Mouse (Mus musculus) liver, embryonic 16.5 days (tissue): ENCODE measurements around the gene Zcchc24. TPM values are rescaled to one million over a fixed set of nuclear protein-coding genes. Genes with fewer than 3 reads are reported as not detected.

Experiments used
- ATAC-seq: fragments of 200-750 bp; cut with Nextera tagmentation; 2 replicates; pipeline ENCODE4 v1.8.0; 2017; ENCODE audit warnings: low read depth, mild to moderate bottlenecking, moderate number of reproducible peaks, moderate library complexity
- H3K27ac ChIP-seq: fragments of 300-500 bp; sonication (generic); 2 replicates; pipeline ENCODE4 v1.5.1; 2014; ENCODE audit warnings: mild to moderate bottlenecking, low read length
- H3K27me3 ChIP-seq: fragments of 300-500 bp; sonication (generic); 2 replicates; pipeline ENCODE4 v1.6.1; 2014; ENCODE audit warnings: low read depth, low read length, mixed read lengths; ENCODE audit not compliant: control insufficient read depth, insufficient read depth
- H3K36me3 ChIP-seq: fragments of 300-500 bp; sonication (generic); 2 replicates; pipeline ENCODE4 v1.6.1; 2014; ENCODE audit warnings: mild to moderate bottlenecking; ENCODE audit not compliant: control insufficient read depth, insufficient read depth
- H3K4me1 ChIP-seq: fragments of 300-500 bp; sonication (generic); 2 replicates; pipeline ENCODE4 v1.6.1; 2014; ENCODE audit warnings: low read depth, low read length, mixed read lengths; ENCODE audit not compliant: control insufficient read depth
- H3K4me2 ChIP-seq: fragments of 300-500 bp; sonication (generic); 2 replicates; pipeline ENCODE4 v1.6.1; 2014; ENCODE audit warnings: low read depth, low read length, mixed read lengths
- H3K4me3 ChIP-seq: fragments of 300-500 bp; sonication (generic); 2 replicates; pipeline ENCODE4 v1.5.1; 2014; ENCODE audit warnings: low read depth, mild to moderate bottlenecking, low read length
- H3K9ac ChIP-seq: fragments of 300-500 bp; sonication (generic); 2 replicates; pipeline ENCODE4 v1.6.1; 2014; ENCODE audit warnings: low read depth, low read length
- H3K9me3 ChIP-seq: fragments of 300-500 bp; sonication (generic); replicated peaks from 2 replicates; pipeline ENCODE4 v1.6.1; 2016; ENCODE audit warnings: low read length; ENCODE audit not compliant: control insufficient read depth
- WGBS: fragments of 180-500 bp; shearing (Covaris S2); extraction: QIAGEN DNeasy Blood & Tissue Kit; methylation state at CpG from one replicate; pipeline ENCODE4 v1.1.7; 2014; ENCODE audit not compliant: insufficient replicate concordance; 5-methylcytosine and 5-hydroxymethylcytosine counted together
- polyA plus RNA-seq: library from polyadenylated mRNA; unstranded; fragments of >200 nt; fragmentation: Nextera tagmentation; extraction: Ambion mirVana; gene quantifications from 2 replicates; pipeline ENCODE4 v1.2.1, GENCODE M21; 2015

Gene Zcchc24
- polyA plus RNA-seq, 1 experiment from 2014 or later, result 5.5 TPM

DNA sequence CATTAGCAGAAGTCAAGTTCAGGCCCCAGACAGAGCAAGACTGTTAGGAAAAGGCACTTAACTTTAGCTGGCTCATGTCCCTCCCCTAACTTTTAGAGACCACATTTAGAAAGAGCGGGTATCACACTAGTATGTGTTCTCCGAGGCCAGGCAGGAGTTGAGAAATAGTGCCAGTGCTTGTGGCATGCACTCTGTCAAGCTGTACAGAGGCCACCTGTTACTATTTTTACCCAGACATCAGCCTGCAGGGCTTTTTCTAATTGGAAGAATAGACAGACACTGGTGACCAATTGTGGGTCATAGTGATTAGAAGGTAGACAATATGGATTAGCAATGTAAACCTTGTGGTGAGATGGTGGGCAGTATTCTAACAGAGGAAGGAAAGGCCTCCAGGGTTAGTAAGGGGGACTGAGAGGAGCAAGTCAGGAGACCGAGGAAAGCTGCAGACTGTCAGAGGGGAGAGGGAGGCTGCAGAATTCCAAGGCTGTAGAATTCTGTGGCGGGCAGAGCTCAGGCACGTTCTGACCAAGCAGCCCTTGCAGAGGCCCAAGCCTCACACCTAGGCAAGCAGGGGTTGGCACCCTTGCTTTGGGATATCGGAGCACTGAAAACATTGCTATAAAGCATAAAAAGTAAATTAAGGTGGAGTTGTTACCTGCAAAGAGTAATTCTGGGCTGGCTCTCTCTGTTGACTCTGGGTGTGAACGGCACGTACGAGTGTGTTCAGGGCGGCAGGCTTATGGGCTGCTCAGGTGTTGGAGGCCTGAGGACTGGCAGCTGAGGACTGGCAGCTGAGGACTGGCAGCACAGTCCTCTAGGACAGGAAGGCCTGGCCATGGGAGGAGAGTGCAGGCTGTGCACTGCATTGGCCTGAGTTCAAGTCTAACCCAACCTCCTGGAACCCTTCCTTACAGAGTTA is 81.6 kb downstream of the Zcchc24 start:
- H3K9ac ChIP-seq, result no peak overlapping the region
- no peak overlapping the region for H3K27ac ChIP-seq
- no peak overlapping the region for H3K4me3 ChIP-seq
- no peaks in the 10 kb centered on the region for H3K9me3 ChIP-seq
- ATAC-seq, result peak; percentile 58; the same call in 1 of the 2 replicates
- no peaks in the 10 kb centered on the region for H3K36me3 ChIP-seq
- H3K4me2 ChIP-seq, result no peak overlapping the region
- 61% methylated on average over 10 of the region's 10 CpGs for WGBS
- no peaks in the 10 kb centered on the region for H3K27me3 ChIP-seq
- H3K4me1 ChIP-seq, result peaks cover 5% of the 10 kb centered on the region

DNA sequence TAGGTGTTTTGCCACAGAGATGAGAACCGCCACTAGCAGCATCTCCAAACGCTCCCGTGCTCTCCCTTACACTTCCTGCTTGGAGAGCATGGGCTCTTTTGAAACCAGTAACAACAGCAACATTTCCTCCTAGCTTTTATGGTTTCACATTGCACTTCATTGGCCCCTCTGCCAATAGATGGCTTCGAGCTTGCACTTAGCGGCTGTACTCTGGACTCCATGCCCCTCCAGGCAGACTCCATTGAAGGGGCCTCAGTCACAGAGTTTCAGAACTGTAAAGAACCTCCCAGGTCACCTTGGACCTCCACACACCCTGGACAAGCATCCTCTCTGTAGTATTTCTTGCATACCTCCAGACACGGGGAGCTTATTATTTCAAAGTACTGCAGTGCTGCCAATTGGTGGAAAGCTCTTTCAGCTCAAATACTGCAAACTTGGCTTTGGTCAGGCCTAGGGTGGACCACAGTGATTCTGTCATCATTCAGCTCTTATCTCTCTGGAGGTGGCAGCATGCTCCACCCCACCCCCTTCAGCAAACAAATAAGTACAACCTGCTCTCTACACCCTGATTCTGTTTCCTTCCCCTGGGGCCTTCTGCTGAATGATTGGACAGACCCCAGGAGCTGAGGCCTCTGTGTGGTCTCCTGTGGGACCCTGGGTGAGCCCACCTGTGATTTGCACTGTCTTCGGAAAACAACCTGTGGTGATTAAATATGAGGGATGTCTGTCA is 82.5 kb downstream of the Zcchc24 start:
- Histone ChIP-seq H3K9me3 (no peaks in the 10 kb centered on the region), H3K4me2 (no peak overlapping the region), H3K27me3 (no peaks in the 10 kb centered on the region), H3K27ac (no peak overlapping the region), H3K4me3 (no peak overlapping the region), H3K36me3 (no peaks in the 10 kb centered on the region), H3K4me1 (peaks cover 5% of the 10 kb centered on the region), H3K9ac (no peak overlapping the region)
- peak; percentile 81 for ATAC-seq
- 45% methylated on average over 7 of the region's 7 CpGs for WGBS

DNA sequence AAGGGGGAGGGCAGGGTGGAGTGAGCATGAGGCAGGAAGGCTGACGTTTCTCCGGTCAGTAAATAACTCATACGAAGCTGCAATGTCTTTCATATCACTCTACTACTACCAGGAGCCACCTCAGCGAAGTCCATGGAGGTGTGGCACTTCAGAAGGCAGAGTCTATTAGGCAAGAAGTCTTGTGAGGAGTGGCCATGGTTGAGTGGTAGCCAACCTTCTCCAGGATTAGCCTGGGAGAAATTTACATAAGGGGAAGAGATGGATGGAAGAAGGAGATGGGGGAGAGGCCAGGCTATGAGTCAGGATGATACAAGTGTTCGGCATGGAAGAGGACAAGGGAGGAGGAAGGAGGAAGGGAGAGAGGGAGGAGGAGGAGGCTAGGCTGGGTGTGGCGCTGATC is 86.8 kb downstream of the Zcchc24 start:
- Histone ChIP-seq H3K4me2 (no peak overlapping the region), H3K9me3 (no peaks in the 10 kb centered on the region), H3K4me3 (no peak overlapping the region), H3K36me3 (no peaks in the 10 kb centered on the region), H3K4me1 (peaks cover 3% of the 10 kb centered on the region), H3K9ac (no peak overlapping the region), H3K27ac (no peak overlapping the region), H3K27me3 (no peaks in the 10 kb centered on the region)
- 56% methylated on average over 6 of the region's 6 CpGs for WGBS
- no peak for ATAC-seq

DNA sequence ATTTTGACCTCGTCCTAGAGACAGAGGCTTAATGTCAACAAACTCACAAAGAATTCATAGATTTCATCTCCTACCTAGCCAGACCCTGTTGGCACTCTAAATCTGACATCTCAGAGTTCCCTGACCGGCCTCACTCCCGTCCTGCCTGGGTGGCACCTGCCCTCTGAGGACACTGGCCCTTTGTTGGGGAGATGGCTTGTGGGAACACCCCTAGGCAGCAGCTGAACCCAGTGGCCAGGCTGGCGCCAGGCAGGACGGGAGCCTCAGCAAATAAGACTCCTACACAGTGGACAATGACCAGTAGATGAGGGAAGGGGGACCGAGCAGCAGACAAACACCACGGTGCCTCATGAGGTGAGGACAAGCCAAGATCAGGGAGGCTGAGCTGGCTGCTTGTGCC is 89.2 kb downstream of the Zcchc24 start:
- Histone ChIP-seq H3K27ac (no peak overlapping the region), H3K9me3 (no peaks in the 10 kb centered on the region), H3K4me3 (no peak overlapping the region), H3K4me2 (no peak overlapping the region), H3K4me1 (no peaks in the 10 kb centered on the region; the same call in 1 of the 2 replicates), H3K27me3 (no peaks in the 10 kb centered on the region), H3K36me3 (no peaks in the 10 kb centered on the region), H3K9ac (no peak overlapping the region)
- WGBS, result 53% methylated on average over 7 of the region's 7 CpGs
- ATAC-seq, result peak; percentile 70

DNA sequence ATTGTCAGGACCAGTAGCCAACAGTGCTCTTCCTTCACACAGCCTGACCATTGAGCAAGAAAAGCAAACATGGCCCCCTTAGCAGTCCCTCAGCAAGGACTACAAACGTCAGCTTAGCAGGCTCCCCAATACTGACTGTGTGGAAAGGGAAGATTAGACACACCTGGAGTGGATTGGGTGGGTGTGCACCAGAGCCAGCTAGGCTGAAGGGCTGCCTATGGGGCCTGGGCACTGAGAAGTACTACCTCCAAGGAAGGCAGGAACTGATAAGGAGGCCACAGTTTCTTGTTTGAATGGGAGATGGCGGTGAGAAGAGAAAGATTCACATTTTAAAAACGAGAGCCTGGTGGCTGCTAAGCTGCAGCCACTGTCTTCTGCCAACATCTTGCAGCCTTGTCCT is 101.3 kb downstream of the Zcchc24 start:
- Histone ChIP-seq H3K9ac (no peak overlapping the region), H3K4me1 (peaks cover 4% of the 10 kb centered on the region), H3K9me3 (no peaks in the 10 kb centered on the region), H3K36me3 (peaks cover 4% of the 10 kb centered on the region), H3K27me3 (no peaks in the 10 kb centered on the region), H3K4me2 (no peak overlapping the region), H3K27ac (no peak overlapping the region), H3K4me3 (no peak overlapping the region)
- peak; percentile 60 for ATAC-seq
- WGBS, result 26% methylated on average over 3 of the region's 3 CpGs

DNA sequence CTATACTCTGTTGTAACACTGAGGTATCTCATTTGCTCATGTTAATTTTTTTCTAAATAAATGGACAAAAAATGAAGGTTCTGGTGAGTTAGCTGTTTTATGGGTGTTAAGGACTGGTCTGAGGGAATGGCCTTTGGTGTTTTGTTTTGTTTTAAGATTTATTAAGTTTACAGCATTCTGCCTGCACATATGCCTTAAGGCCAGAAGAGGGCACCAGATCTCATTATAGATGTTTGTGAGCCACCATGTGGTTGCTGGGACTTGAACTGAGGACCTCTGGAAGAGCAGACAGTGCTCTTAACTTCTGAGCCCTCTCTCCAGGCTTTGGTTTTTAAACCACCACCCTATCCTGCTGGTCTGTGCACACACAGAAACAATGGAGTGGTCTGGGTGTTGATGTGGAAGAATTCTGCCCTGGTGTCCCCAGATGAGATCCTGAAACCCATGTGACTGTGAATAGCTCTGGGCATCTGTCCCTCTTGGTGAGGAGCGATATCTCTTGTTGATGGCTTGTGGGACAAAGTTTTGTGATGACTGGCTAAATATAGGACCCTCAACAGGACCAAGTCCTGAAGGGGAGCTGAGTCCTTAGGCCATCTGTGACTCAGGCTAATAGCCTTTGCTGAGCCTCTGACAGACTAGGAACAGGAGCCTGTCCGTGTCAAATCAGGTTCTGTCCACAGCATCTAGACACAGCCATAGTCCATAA is 102.0 kb downstream of the Zcchc24 start:
- peaks cover 4% of the 10 kb centered on the region for H3K4me1 ChIP-seq
- no peak for ATAC-seq
- no peak overlapping the region for H3K4me2 ChIP-seq
- WGBS, result 61% methylated on average over 2 of the region's 2 CpGs
- H3K9me3 ChIP-seq, result no peaks in the 10 kb centered on the region
- H3K4me3 ChIP-seq, result no peak overlapping the region
- H3K27ac ChIP-seq, result no peak overlapping the region
- H3K36me3 ChIP-seq, result peaks cover 4% of the 10 kb centered on the region
- H3K9ac ChIP-seq, result no peak overlapping the region
- no peaks in the 10 kb centered on the region for H3K27me3 ChIP-seq

DNA sequence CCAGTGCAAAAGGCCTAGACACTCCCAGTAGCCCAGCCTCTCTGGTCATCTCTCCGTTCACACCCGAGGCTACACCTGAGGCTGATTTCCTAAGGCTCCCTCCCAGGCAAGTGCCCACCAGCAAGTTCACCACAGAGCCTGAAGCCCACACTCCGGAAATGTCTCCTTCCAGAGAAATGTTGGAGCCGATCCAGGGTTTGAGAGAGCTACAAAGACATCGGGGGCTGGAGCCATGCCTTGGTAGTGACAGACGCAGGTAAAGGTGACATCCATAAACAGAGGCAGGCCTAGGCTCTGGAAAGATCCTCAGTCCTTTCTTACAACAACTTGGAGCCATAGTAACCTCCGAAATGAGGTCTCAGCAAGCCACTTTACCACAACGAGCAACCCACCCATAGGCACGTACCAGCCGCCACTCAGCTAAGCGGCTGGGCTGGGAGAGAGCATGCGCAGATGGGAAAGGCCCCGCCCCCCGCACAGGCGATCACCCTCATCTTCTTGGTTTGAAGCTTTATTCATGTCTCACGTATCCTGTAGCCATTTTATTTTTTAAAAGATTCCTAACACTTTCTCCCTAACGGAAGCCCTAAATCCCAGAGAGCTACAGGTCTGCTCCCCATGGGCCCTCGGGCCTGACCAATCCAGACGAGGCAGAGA is 103.4 kb downstream of the Zcchc24 start:
- no peak overlapping the region for H3K9ac ChIP-seq
- H3K36me3 ChIP-seq, result peaks cover 8% of the 10 kb centered on the region
- 80% methylated on average over 19 of the region's 19 CpGs for WGBS

DNA sequence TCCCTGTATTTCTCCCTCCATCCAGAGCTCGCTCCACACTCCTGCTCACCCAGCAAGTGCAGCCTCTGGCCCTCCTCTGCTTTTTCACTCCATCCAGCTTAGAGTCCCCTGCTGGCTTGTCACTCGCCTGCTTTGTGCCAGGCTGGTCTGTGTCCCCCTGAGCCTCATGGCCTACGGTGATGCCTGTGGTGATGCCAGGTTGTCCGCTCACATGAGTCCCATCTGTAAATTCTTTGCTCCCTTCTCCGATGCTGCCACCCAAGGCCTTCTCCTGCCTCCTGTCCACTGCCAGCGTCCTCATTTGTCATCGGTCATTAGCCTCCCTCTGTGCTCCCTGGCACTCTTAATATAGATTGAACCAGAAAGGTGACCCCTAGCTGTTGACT is 104.5 kb downstream of the Zcchc24 start:
- ATAC-seq, result no peak
- WGBS, result 77% methylated on average over 7 of the region's 7 CpGs
- H3K9ac ChIP-seq, result no peak overlapping the region
- no peak overlapping the region for H3K4me3 ChIP-seq
- H3K27ac ChIP-seq, result no peak overlapping the region
- H3K36me3 ChIP-seq, result peaks cover 8% of the 10 kb centered on the region
- H3K4me2 ChIP-seq, result no peak overlapping the region
- no peaks in the 10 kb centered on the region for H3K9me3 ChIP-seq
- H3K27me3 ChIP-seq, result no peaks in the 10 kb centered on the region
- peaks cover 4% of the 10 kb centered on the region for H3K4me1 ChIP-seq

More for the DNA sequence above, 103.4 kb downstream of the Zcchc24 start:
- Histone ChIP-seq H3K9me3 (no peaks in the 10 kb centered on the region), H3K4me1 (peaks cover 4% of the 10 kb centered on the region), H3K27ac (no peak overlapping the region), H3K27me3 (no peaks in the 10 kb centered on the region), H3K4me2 (no peak overlapping the region), H3K4me3 (no peak overlapping the region)
- ATAC-seq, result no peak
